Mouse (Mus musculus) forebrain, embryonic 11.5 days (tissue): Measurements from ENCODE around the gene Cnpy3. TPM values are rescaled to one million over a fixed set of nuclear protein-coding genes. Genes with fewer than 3 reads are reported as not detected.

Experiments
- ATAC-seq: fragments of 200-750 bp; cut with Nextera tagmentation; replicated peaks from 2 replicates; pipeline ENCODE4 v1.8.0; 2017; ENCODE audit warnings: moderate TSS enrichment; ENCODE audit not compliant: low FRiP score
- DNase-seq: peaks from one replicate; pipeline ENCODE4 v3.0.0-alpha.2; 2017; ENCODE audit warnings: low spot score
- H3K27ac ChIP-seq: fragments of 300-500 bp; sonication (generic); 2 replicates; pipeline ENCODE4 v1.5.1; 2014; ENCODE audit warnings: low read depth, low read length
- H3K27me3 ChIP-seq: fragments of 300-500 bp; sonication (generic); 2 replicates; pipeline ENCODE4 v1.6.1; 2014; ENCODE audit warnings: mild to moderate bottlenecking, low read length, mixed read lengths; ENCODE audit not compliant: control insufficient read depth, insufficient read depth
- H3K36me3 ChIP-seq: fragments of 300-500 bp; sonication (generic); 2 replicates; pipeline ENCODE4 v1.6.1; 2014; ENCODE audit warnings: mild to moderate bottlenecking, low read length, moderate library complexity, mixed read lengths; ENCODE audit not compliant: control insufficient read depth, insufficient read depth
- H3K4me1 ChIP-seq: fragments of 300-500 bp; sonication (generic); replicated peaks from 2 replicates; pipeline ENCODE4 v1.6.1; 2014; ENCODE audit warnings: low read length, mixed read lengths; ENCODE audit not compliant: control insufficient read depth, insufficient read depth
- H3K4me2 ChIP-seq: fragments of 300-500 bp; sonication (generic); 2 replicates; pipeline ENCODE4 v1.6.1; 2014; ENCODE audit warnings: low read depth, mild to moderate bottlenecking, low read length, moderate library complexity, mixed read lengths; ENCODE audit not compliant: severe bottlenecking
- H3K4me3 ChIP-seq: fragments of 300-500 bp; sonication (generic); 2 replicates; pipeline ENCODE4 v1.5.1; 2014; ENCODE audit warnings: low read depth, low read length
- H3K9ac ChIP-seq: fragments of 300-500 bp; sonication (generic); 2 replicates; pipeline ENCODE4 v1.6.1; 2014; ENCODE audit warnings: low read length
- H3K9me3 ChIP-seq: fragments of 300-500 bp; sonication (generic); 2 replicates; pipeline ENCODE4 v1.6.1; 2016; ENCODE audit warnings: low read length, mixed read lengths; ENCODE audit not compliant: control insufficient read depth
- WGBS: fragments of 180-500 bp; shearing (Covaris S2); extraction: QIAGEN DNeasy Blood & Tissue Kit; methylation state at CpG from one replicate; pipeline ENCODE4 v1.1.7; 2014; 5-methylcytosine and 5-hydroxymethylcytosine counted together
- polyA plus RNA-seq: library from polyadenylated mRNA; unstranded; fragments of >200 nt; fragmentation: Nextera tagmentation; extraction: Ambion mirVana; gene quantifications from 2 replicates; pipeline ENCODE4 v1.2.1, GENCODE M21; 2014

Cnpy3 gene
- polyA plus RNA-seq, 1 experiment from 2014 or later: 61.2 TPM

GRCm38 (mm10) chr17:46721077-46721476, 30.9 kb downstream of the Cnpy3 start:
- no peaks in the 10 kb centered on the region for H3K4me1 ChIP-seq
- H3K27ac ChIP-seq: no peak overlapping the region
- DNase-seq (no peak), ATAC-seq (no peak)
- 88% methylated on average over 7 of the region's 7 CpGs for WGBS
- H3K9ac ChIP-seq: no peak overlapping the region
- H3K36me3 ChIP-seq: no peaks in the 10 kb centered on the region; the same call in 1 of the 2 replicates
- H3K4me3 ChIP-seq: no peak overlapping the region
- no peaks in the 10 kb centered on the region for H3K9me3 ChIP-seq
- H3K27me3 ChIP-seq: no peaks in the 10 kb centered on the region
- H3K4me2 ChIP-seq: no peak overlapping the region

GRCm38 (mm10) chr17:46714756-46715481, 37.1 kb downstream of the Cnpy3 start:
- Histone ChIP-seq H3K36me3 (no peaks in the 10 kb centered on the region; the same call in 1 of the 2 replicates), H3K4me2 (no peak overlapping the region), H3K27me3 (no peaks in the 10 kb centered on the region), H3K27ac (no peak overlapping the region), H3K9me3 (no peaks in the 10 kb centered on the region), H3K9ac (no peak overlapping the region), H3K4me3 (no peak overlapping the region), H3K4me1 (peaks cover 9% of the 10 kb centered on the region)
- ATAC-seq (no peak), DNase-seq (no peak)
- WGBS: 93% methylated on average over 11 of the region's 11 CpGs

GRCm38 (mm10) chr17:46713849-46714248, 38.2 kb downstream of the Cnpy3 start:
- no peaks in the 10 kb centered on the region for H3K27me3 ChIP-seq
- H3K4me2 ChIP-seq: no peak overlapping the region
- H3K9me3 ChIP-seq: no peaks in the 10 kb centered on the region
- no peak overlapping the region for H3K27ac ChIP-seq
- no peak for ATAC-seq
- H3K4me1 ChIP-seq: peaks cover 9% of the 10 kb centered on the region
- no peak overlapping the region for H3K4me3 ChIP-seq
- DNase-seq: no peak
- H3K9ac ChIP-seq: no peak overlapping the region
- no peaks in the 10 kb centered on the region; the same call in 1 of the 2 replicates for H3K36me3 ChIP-seq
- WGBS: 92% methylated on average over 9 of the region's 9 CpGs

GRCm38 (mm10) chr17:46712442-46712841, 39.6 kb downstream of the Cnpy3 start:
- no peaks in the 10 kb centered on the region; the same call in 1 of the 2 replicates for H3K36me3 ChIP-seq
- H3K9me3 ChIP-seq: no peaks in the 10 kb centered on the region
- 83% methylated on average over 7 of the region's 7 CpGs for WGBS
- H3K9ac ChIP-seq: peak overlapping the region; percentile 83
- H3K4me1 ChIP-seq: peaks cover 9% of the 10 kb centered on the region
- ATAC-seq (no peak), DNase-seq (no peak)
- H3K27me3 ChIP-seq: no peaks in the 10 kb centered on the region
- peak overlapping the region; percentile 100 for H3K4me2 ChIP-seq
- H3K4me3 ChIP-seq: peak overlapping the region; percentile 98
- H3K27ac ChIP-seq: no peak overlapping the region

- peaks cover 9% of the 10 kb centered on the region for H3K4me1 ChIP-seq
- H3K27ac ChIP-seq: no peak overlapping the region
- no peaks in the 10 kb centered on the region for H3K9me3 ChIP-seq
- DNase-seq (peak; percentile 66), ATAC-seq (peak; percentile 59)
- no peaks in the 10 kb centered on the region for H3K27me3 ChIP-seq
- H3K9ac ChIP-seq: peak overlapping the region; percentile 83
- peak overlapping the region; percentile 98 for H3K4me3 ChIP-seq
- peak overlapping the region; percentile 100 for H3K4me2 ChIP-seq
- no peaks in the 10 kb centered on the region; the same call in 1 of the 2 replicates for H3K36me3 ChIP-seq
- under 1% methylated on average over 74 of the region's 76 CpGs for WGBS
Measured at GRCm38 (mm10) chr17:46711612-46712271, 40.3 kb downstream of the Cnpy3 start.

GRCm38 (mm10) chr17:46710959-46711597, 40.9 kb downstream of the Cnpy3 start, which contains the start of gene Pex6:
Pex6 (plus strand) TSS chr17:46711463.
- Histone ChIP-seq H3K36me3 (no peaks in the 10 kb centered on the region; the same call in 1 of the 2 replicates), H3K27ac (no peak within 1 kb of the TSS), H3K9ac (peak within 1 kb of the TSS; percentile 83), H3K4me1 (peaks cover 9% of the 10 kb centered on the region), H3K4me3 (peak within 1 kb of the TSS; percentile 98), H3K27me3 (no peaks in the 10 kb centered on the region), H3K9me3 (no peaks in the 10 kb centered on the region), H3K4me2 (peak within 1 kb of the TSS; percentile 100)
- WGBS: 11% methylated on average over 36 of the region's 36 CpGs
- ATAC-seq (peak; percentile 85), DNase-seq (peak; percentile 93)

GRCm38 (mm10) chr17:46706375-46707089, 45.5 kb downstream of the Cnpy3 start:
- 92% methylated on average over 14 of the region's 14 CpGs for WGBS
- ATAC-seq: no peak
- Histone ChIP-seq H3K9ac (no peak overlapping the region), H3K4me1 (peaks cover 21% of the 10 kb centered on the region), H3K4me2 (no peak overlapping the region), H3K27me3 (no peaks in the 10 kb centered on the region), H3K27ac (no peak overlapping the region), H3K36me3 (no peaks in the 10 kb centered on the region), H3K4me3 (no peak overlapping the region), H3K9me3 (no peaks in the 10 kb centered on the region)
- DNase-seq: no peak
